Mouse (Mus musculus) limb, embryonic 12.5 days (tissue): ENCODE data around the gene Gm20388. TPM values are rescaled to one million over a fixed set of nuclear protein-coding genes. Genes with fewer than 3 reads are reported as not detected.

ENCODE experiments used
- ATAC-seq: fragments of 200-750 bp; cut with Nextera tagmentation; 2 replicates; pipeline ENCODE4 v1.8.0; 2017; ENCODE audit warnings: low read depth, moderate TSS enrichment; ENCODE audit not compliant: insufficient number of reproducible peaks, insufficient read depth, low FRiP score, low TSS enrichment
- H3K27ac ChIP-seq: fragments of 300-500 bp; sonication (generic); 2 replicates; pipeline ENCODE4 v1.5.1; 2016; ENCODE audit warnings: mild to moderate bottlenecking, moderate library complexity
- H3K27me3 ChIP-seq: fragments of 300-500 bp; sonication (generic); 2 replicates; pipeline ENCODE4 v1.6.1; 2016; ENCODE audit warnings: mild to moderate bottlenecking, moderate library complexity
- H3K36me3 ChIP-seq: fragments of 300-500 bp; sonication (generic); 2 replicates; pipeline ENCODE4 v1.6.1; 2016; ENCODE audit warnings: mild to moderate bottlenecking, moderate library complexity
- H3K4me1 ChIP-seq: fragments of 300-500 bp; sonication (generic); replicated peaks from 2 replicates; pipeline ENCODE4 v1.6.1; 2016
- H3K4me2 ChIP-seq: fragments of 300-500 bp; sonication (generic); 2 replicates; pipeline ENCODE4 v1.6.1; 2016; ENCODE audit warnings: mild to moderate bottlenecking, moderate library complexity
- H3K4me3 ChIP-seq: fragments of 300-500 bp; sonication (generic); replicated peaks from 2 replicates; pipeline ENCODE4 v1.5.1; 2016; ENCODE audit warnings: mild to moderate bottlenecking
- H3K9ac ChIP-seq: fragments of 300-500 bp; sonication (generic); replicated peaks from 2 replicates; pipeline ENCODE4 v1.6.1; 2016; ENCODE audit warnings: mild to moderate bottlenecking, moderate library complexity
- H3K9me3 ChIP-seq: fragments of 300-500 bp; sonication (generic); 2 replicates; pipeline ENCODE4 v1.6.1; 2016; ENCODE audit warnings: mild to moderate bottlenecking, moderate library complexity
- WGBS: fragments of 180-500 bp; shearing (Covaris S2); methylation state at CpG from one replicate; pipeline ENCODE4 v1.1.7; 2016; 5-methylcytosine and 5-hydroxymethylcytosine counted together
- polyA plus RNA-seq: library from polyadenylated mRNA; unstranded; fragments of >200 nt; fragmentation: Nextera tagmentation; extraction: Ambion mirVana; gene quantifications from 2 replicates; pipeline ENCODE4 v1.2.1, GENCODE M21; 2016

The Gm20388 gene
- polyA plus RNA-seq, 1 experiment from 2014 or later, result not detected

- Histone ChIP-seq H3K27ac (peak overlapping the region; percentile 90), H3K4me3 (peak overlapping the region; percentile 68), H3K4me2 (peak overlapping the region; percentile 99), H3K36me3 (no peaks in the 10 kb centered on the region), H3K9me3 (no peaks in the 10 kb centered on the region), H3K9ac (peak overlapping the region; percentile 59), H3K4me1 (peaks cover 95% of the 10 kb centered on the region), H3K27me3 (peaks cover 8% of the 10 kb centered on the region)
- WGBS, result 2% methylated on average over 37 of the region's 37 CpGs
- ATAC-seq, result no peak
Measured at GRCm38 (mm10) chr8:120538397-120539240, 628.0 kb downstream of the Gm20388 start.

- H3K4me3 ChIP-seq, result peak overlapping the region; percentile 68
- peak overlapping the region; percentile 90 for H3K27ac ChIP-seq
- peak overlapping the region; percentile 59; the same call in 1 of the 2 replicates for H3K9ac ChIP-seq
- H3K36me3 ChIP-seq, result no peaks in the 10 kb centered on the region
- H3K27me3 ChIP-seq, result peaks cover under 1% of the 10 kb centered on the region; the same call in 1 of the 2 replicates
- H3K4me2 ChIP-seq, result peak overlapping the region; percentile 99
- H3K9me3 ChIP-seq, result no peaks in the 10 kb centered on the region
- H3K4me1 ChIP-seq, result peaks cover 95% of the 10 kb centered on the region
- 20% methylated on average over 5 of the region's 6 CpGs for WGBS
- no peak for ATAC-seq
Measured at GRCm38 (mm10) chr8:120539381-120539774, 628.7 kb downstream of the Gm20388 start.

DNA sequence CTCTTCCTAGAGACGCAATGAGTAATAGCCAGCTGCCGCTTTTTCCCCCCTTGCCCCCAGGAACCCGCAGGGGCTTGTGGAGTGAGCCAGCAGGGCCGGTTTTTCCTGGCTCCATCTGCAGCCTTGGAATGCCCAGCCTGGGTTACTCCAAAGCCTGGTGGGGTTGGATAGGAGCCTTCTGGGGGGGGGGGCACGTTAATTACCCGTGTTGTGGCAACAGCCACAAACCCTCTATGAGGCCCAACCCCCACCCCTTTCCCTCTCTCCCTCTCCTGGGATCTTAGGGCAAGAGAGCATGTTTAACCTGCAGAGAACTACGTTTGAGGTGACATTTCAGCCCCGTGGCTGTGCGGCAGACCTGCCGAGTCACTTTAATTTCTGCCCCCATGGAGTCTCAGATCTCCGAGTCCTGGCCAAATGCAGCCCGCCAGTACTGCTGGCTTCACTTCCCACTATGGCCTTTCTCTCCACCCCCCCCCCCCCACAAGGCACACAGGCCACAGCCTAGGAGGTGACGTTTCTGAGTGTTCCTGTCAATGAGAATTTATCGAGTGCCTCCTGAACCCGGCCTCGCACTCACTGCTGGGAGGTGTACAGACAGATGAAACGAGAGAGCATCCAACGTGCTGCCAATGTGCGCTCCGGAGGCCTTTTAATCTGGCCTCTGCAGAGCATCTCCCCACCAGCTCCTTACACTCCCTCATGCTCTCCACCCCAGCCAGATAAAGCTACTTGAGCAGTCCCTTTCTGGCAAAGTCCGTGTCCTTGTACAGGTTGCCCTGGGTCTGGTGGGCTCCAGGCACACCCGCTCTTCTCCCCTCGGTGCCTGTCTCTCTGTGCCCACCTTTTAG, 629.4 kb downstream of the Gm20388 start:
- no peaks in the 10 kb centered on the region for H3K9me3 ChIP-seq
- peak overlapping the region; percentile 99 for H3K4me2 ChIP-seq
- H3K27ac ChIP-seq, result peak overlapping the region; percentile 90
- no peak for ATAC-seq
- WGBS, result 20% methylated on average over 23 of the region's 23 CpGs
- H3K4me3 ChIP-seq, result 0 out of 2 replicates have a peak overlapping the region, but pooled peaks have one; percentile 68
- H3K4me1 ChIP-seq, result peaks cover 90% of the 10 kb centered on the region
- H3K36me3 ChIP-seq, result no peaks in the 10 kb centered on the region
- H3K27me3 ChIP-seq, result no peaks in the 10 kb centered on the region
- no peak overlapping the region for H3K9ac ChIP-seq

GRCm38 (mm10) chr8:120542995-120543394, 632.4 kb downstream of the Gm20388 start:
- peak overlapping the region; percentile 8; the same call in 1 of the 2 replicates for H3K4me2 ChIP-seq
- no peak overlapping the region for H3K9ac ChIP-seq
- ATAC-seq, result no peak
- peaks cover 90% of the 10 kb centered on the region for H3K4me1 ChIP-seq
- 9% methylated on average over 13 of the region's 13 CpGs for WGBS
- no peaks in the 10 kb centered on the region for H3K9me3 ChIP-seq
- no peaks in the 10 kb centered on the region for H3K27me3 ChIP-seq
- H3K27ac ChIP-seq, result peak overlapping the region; percentile 50; the same call in 1 of the 2 replicates
- no peak overlapping the region for H3K4me3 ChIP-seq
- no peaks in the 10 kb centered on the region for H3K36me3 ChIP-seq

GRCm38 (mm10) chr8:120543416-120544055, 632.9 kb downstream of the Gm20388 start:
- H3K27ac ChIP-seq, result 0 out of 2 replicates have a peak overlapping the region, but pooled peaks have one; percentile 50
- ATAC-seq, result no peak
- H3K27me3 ChIP-seq, result no peaks in the 10 kb centered on the region
- no peaks in the 10 kb centered on the region for H3K36me3 ChIP-seq
- H3K9ac ChIP-seq, result no peak overlapping the region
- H3K4me3 ChIP-seq, result no peak overlapping the region
- 57% methylated on average over 8 of the region's 8 CpGs for WGBS
- H3K9me3 ChIP-seq, result no peaks in the 10 kb centered on the region
- peak overlapping the region; percentile 8; the same call in 1 of the 2 replicates for H3K4me2 ChIP-seq
- H3K4me1 ChIP-seq, result peaks cover 90% of the 10 kb centered on the region

GRCm38 (mm10) chr8:120544155-120544554, 633.5 kb downstream of the Gm20388 start:
- Histone ChIP-seq H3K36me3 (no peaks in the 10 kb centered on the region), H3K27ac (no peak overlapping the region), H3K4me2 (no peak overlapping the region), H3K9ac (no peak overlapping the region), H3K4me1 (peaks cover 90% of the 10 kb centered on the region), H3K4me3 (no peak overlapping the region), H3K9me3 (no peaks in the 10 kb centered on the region), H3K27me3 (no peaks in the 10 kb centered on the region)
- WGBS, result 59% methylated on average over 5 of the region's 5 CpGs
- ATAC-seq, result no peak

- no peaks in the 10 kb centered on the region for H3K36me3 ChIP-seq
- H3K27ac ChIP-seq, result no peak overlapping the region
- WGBS, result 65% methylated on average over 9 of the region's 9 CpGs
- no peaks in the 10 kb centered on the region for H3K9me3 ChIP-seq
- no peak overlapping the region for H3K4me3 ChIP-seq
- peaks cover 95% of the 10 kb centered on the region for H3K4me1 ChIP-seq
- no peaks in the 10 kb centered on the region for H3K27me3 ChIP-seq
- no peak for ATAC-seq
- no peak overlapping the region for H3K4me2 ChIP-seq
- no peak overlapping the region for H3K9ac ChIP-seq
Measured at GRCm38 (mm10) chr8:120547562-120547961, 636.9 kb downstream of the Gm20388 start.

- WGBS, result 42% methylated on average over 16 of the region's 16 CpGs
- H3K4me1 ChIP-seq, result peaks cover 94% of the 10 kb centered on the region
- peaks cover under 1% of the 10 kb centered on the region; the same call in 1 of the 2 replicates for H3K36me3 ChIP-seq
- H3K9ac ChIP-seq, result no peak overlapping the region
- ATAC-seq, result no peak
- no peak overlapping the region for H3K4me3 ChIP-seq
- H3K9me3 ChIP-seq, result no peaks in the 10 kb centered on the region
- H3K4me2 ChIP-seq, result no peak overlapping the region
- no peaks in the 10 kb centered on the region for H3K27me3 ChIP-seq
- no peak overlapping the region for H3K27ac ChIP-seq
Measured at GRCm38 (mm10) chr8:120548313-120548761, 637.7 kb downstream of the Gm20388 start.

DNA sequence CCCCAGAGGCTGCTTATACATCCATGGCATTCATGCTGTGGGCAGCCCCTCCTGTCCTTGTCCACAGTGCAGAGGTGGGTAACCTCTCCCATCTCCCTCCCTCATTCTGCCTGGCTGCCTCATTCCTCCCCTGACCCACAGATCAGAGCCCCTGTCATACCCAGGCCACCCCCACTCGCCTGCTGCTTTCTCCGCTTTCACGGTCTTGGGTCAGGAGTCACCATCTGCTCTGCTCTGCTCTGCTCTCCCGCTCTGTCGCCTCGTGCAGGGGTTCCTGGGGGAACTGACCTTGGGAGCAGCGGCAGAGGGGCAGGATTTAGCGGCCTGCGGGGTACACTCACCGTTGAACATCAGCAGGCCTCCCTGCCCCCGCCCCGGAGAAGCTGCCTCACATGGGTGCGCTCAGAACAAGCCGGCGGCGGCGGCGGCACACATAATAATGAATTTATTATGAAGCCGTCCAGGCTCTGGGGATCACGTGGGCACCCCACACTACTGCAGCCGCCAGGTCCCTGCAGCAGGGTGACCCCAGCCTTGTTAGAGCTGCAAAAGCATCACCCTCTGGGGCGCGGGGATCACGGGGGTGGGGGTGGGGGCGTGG, 638.8 kb downstream of the Gm20388 start:
- H3K9ac ChIP-seq, result peak overlapping the region; percentile 47
- WGBS, result 2% methylated on average over 25 of the region's 25 CpGs
- peak overlapping the region; percentile 56 for H3K4me2 ChIP-seq
- 0 out of 2 replicates have a peak, but pooled peaks have one; percentile 3 for ATAC-seq
- no peaks in the 10 kb centered on the region for H3K9me3 ChIP-seq
- peaks cover 90% of the 10 kb centered on the region for H3K4me1 ChIP-seq
- H3K27ac ChIP-seq, result peak overlapping the region; percentile 82
- H3K4me3 ChIP-seq, result peak overlapping the region; percentile 29
- peaks cover 11% of the 10 kb centered on the region for H3K36me3 ChIP-seq
- H3K27me3 ChIP-seq, result no peaks in the 10 kb centered on the region

DNA sequence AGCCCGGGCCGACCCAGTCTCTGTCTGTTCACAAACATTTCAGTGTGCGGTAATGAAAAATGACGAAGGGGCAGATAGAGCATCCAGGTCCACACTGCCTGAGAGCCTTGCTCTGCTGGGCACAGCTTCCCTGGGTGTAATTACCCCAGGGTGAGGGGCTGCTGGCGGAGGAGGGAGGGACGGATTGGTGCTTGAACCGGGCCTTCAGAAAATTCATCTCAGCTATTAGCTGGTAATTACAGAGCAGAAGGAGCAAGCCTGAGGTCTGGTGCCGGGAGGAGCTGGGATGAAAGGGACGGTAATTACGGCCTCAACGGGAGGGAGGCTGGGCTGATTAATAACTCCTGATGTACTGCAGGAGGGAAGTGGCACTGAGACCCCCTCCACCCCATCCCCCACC, 639.3 kb downstream of the Gm20388 start:
- WGBS, result 3% methylated on average over 11 of the region's 11 CpGs
- Histone ChIP-seq H3K9me3 (no peaks in the 10 kb centered on the region), H3K9ac (peak overlapping the region; percentile 47; the same call in 1 of the 2 replicates), H3K4me2 (peak overlapping the region; percentile 56), H3K27me3 (no peaks in the 10 kb centered on the region), H3K4me1 (peaks cover 90% of the 10 kb centered on the region), H3K4me3 (peak overlapping the region; percentile 29), H3K27ac (peak overlapping the region; percentile 82), H3K36me3 (peaks cover 15% of the 10 kb centered on the region)
- peak; percentile 38; the same call in 1 of the 2 replicates for ATAC-seq
